Mouse (Mus musculus) large intestine, adult 2 months (tissue): ENCODE data around the gene Idua. TPM values are rescaled to one million over a fixed set of nuclear protein-coding genes. Genes with fewer than 3 reads are reported as not detected.

Experiments
- DNase-seq: peaks from one replicate; pipeline ENCODE4 v3.0.0-alpha.2; 2012; ENCODE audit warnings: low read depth, low spot score
- WGBS: fragments of 180-500 bp; shearing (Covaris S2); methylation state at CpG from one replicate; pipeline ENCODE4 v1.1.7; 2018; 5-methylcytosine and 5-hydroxymethylcytosine counted together
- polyA plus RNA-seq: library from polyadenylated mRNA; depleted of rRNA; stranded (reverse); fragments of >200 nt; gene quantifications from 2 replicates; pipeline ENCODE4 v1.2.3, GENCODE M21; 2012; rRNA removed

The Idua gene
- polyA plus RNA-seq, 1 experiment, result 7.7 TPM

- WGBS, result 43% methylated on average over 6 of the region's 6 CpGs
- no peak for DNase-seq
Observed at GRCm38 (mm10) chr5:108711968-108712367, 51.8 kb downstream of the Idua start.

GRCm38 (mm10) chr5:108713096-108713495, 53.0 kb downstream of the Idua start:
- no peak for DNase-seq
- 33% methylated on average over 2 of the region's 2 CpGs for WGBS

- DNase-seq, result no peak
Observed at GRCm38 (mm10) chr5:108713691-108714090, 53.6 kb downstream of the Idua start.

GRCm38 (mm10) chr5:108714149-108714548, 54.0 kb downstream of the Idua start:
- 23% methylated on average over 6 of the region's 6 CpGs for WGBS
- no peak for DNase-seq

GRCm38 (mm10) chr5:108715974-108716373, 55.8 kb downstream of the Idua start:
- 81% methylated on average over 1 of the region's 1 CpGs for WGBS
- DNase-seq, result no peak

- WGBS, result 82% methylated on average over 4 of the region's 4 CpGs
Observed at GRCm38 (mm10) chr5:108718051-108718450, 57.9 kb downstream of the Idua start.

GRCm38 (mm10) chr5:108719761-108720160, 59.6 kb downstream of the Idua start:
- DNase-seq, result no peak
- WGBS, result 71% methylated on average over 7 of the region's 7 CpGs

More at GRCm38 (mm10) chr5:108718051-108718450, 57.9 kb downstream of the Idua start:
- no peak for DNase-seq

- no peak for DNase-seq
- 21% methylated on average over 2 of the region's 2 CpGs for WGBS
Observed at GRCm38 (mm10) chr5:108724006-108724405, 63.9 kb downstream of the Idua start.

- DNase-seq, result no peak
- 21% methylated on average over 5 of the region's 5 CpGs for WGBS
Observed at GRCm38 (mm10) chr5:108726557-108727248, 66.6 kb downstream of the Idua start.

GRCm38 (mm10) chr5:108727425-108727824, 67.3 kb downstream of the Idua start:
- 25% methylated on average over 1 of the region's 1 CpGs for WGBS
- no peak for DNase-seq

Other genes starting within 250 kb of the Idua start
- 103 and 114 TPM in 2 replicates for gene Atp5k, start 225.9 kb upstream of the Idua start, polyA plus RNA-seq
- gene Mfsd7a, start 211.4 kb upstream of the Idua start, polyA plus RNA-seq, result 10.5 and 14.6 TPM in 2 replicates
- gene Pcgf3, start 199.1 kb upstream of the Idua start, polyA plus RNA-seq, result 10.4 and 12.1 TPM in 2 replicates
- 0.38 and 0.51 TPM in 2 replicates for gene Cplx1, start 110.3 kb upstream of the Idua start, polyA plus RNA-seq
- 102 and 141 TPM in 2 replicates for gene Gak, start 30.6 kb upstream of the Idua start, polyA plus RNA-seq
- 26.3 and 32.6 TPM in 2 replicates for gene Tmem175, start 30.6 kb upstream of the Idua start, polyA plus RNA-seq
- gene Dgkq, start 9.3 kb downstream of the Idua start, polyA plus RNA-seq, result 29.1 and 72.1 TPM in 2 replicates
- gene Slc26a1, start 15.2 kb downstream of the Idua start, polyA plus RNA-seq, result not detected in 2 replicates
- gene Fgfrl1, start 32.1 kb downstream of the Idua start, polyA plus RNA-seq, result 27.6 and 31.8 TPM in 2 replicates
- gene Rnf212, start 114.7 kb downstream of the Idua start, polyA plus RNA-seq, result 0.31 and 0.38 TPM in 2 replicates
- not detected in 2 replicates for gene Tmed11, start 135.0 kb downstream of the Idua start, polyA plus RNA-seq
- gene Vmn2r8, start 148.5 kb downstream of the Idua start, polyA plus RNA-seq, result not detected in 2 replicates
- gene Vmn2r9, start 192.3 kb downstream of the Idua start, polyA plus RNA-seq, result not detected in 2 replicates